Mouse (Mus musculus): ENCODE measurements around the gene Olfr1054. TPM values are rescaled to one million over a fixed set of nuclear protein-coding genes. Genes with fewer than 3 reads are reported as not detected.

The Olfr1054 gene
- not detected for total RNA-seq (2023)

DNA sequence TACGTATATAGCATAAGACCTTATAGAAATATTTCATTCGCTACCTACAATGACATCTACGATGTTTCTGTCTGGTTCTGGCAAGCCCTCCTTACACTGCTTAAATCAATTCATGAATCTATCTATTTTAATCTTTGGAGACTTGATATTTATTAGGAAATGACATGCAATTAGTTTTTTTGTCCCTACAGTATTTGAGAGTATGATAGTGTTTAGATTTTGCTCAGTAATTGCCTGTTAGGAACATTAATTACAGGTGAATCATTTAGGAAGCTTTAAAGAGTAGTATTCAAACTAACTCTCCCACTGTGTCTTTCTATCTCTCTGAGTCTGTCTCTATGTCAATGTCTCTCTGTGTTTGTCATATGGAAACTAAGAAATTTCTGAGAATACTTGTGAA lies at the start of gene Olfr1054:
Olfr1054 (minus strand) TSS at position 101 of the 400 bp plus-strand sequence.

GRCm38 (mm10) chr2:86378293-86378692 lies 43.1 kb upstream of the Olfr1054 start, which contains the start of gene Olfr1057:
Gene Olfr1057 (minus strand): TSS chr2:86378393.

DNA sequence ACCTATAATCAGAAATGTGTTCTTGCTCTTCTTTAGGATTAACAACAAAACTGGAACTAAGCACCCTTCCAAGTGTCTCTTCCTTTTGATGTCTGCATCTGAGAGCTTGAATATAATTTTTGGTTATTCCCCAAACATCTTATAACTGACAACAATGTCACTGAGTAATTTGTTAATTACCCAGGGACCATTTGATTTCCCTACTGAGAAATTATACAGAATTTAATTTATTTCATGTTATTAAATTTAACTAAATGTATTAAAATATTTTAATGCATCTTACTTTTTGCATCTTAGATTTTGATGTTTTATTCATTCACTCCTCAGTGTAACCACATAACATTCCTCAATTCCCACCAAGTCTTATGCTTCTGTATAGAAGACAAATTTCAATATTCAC lies 27.1 kb upstream of the Olfr1054 start, which contains the start of gene Olfr1056:
Olfr1056 (minus strand) TSS at position 101 of the 400 bp plus-strand sequence.

GRCm38 (mm10) chr2:86350184-86350583 lies 15.0 kb upstream of the Olfr1054 start, which contains the start of gene Olfr1055:
Gene Olfr1055 (minus strand): TSS chr2:86350284.

DNA sequence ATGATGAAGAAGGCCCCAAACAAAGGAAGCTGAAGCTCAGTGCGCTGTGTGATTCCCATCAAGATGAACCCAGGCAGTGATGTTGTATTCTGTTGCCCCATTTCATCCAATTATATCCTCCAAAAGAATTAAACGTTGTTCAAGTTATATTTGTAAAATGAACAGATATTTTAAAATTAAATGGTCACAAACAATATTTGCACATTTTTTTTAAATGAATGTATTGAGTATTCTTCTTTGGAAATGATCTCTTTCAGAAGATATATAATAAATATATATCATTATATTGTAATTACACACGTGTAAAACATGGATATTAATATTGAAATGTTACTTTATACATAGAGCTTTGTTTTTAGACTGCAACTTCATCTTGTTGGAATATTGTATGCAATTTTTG lies 20.0 kb downstream of the Olfr1054 start, which contains the start of gene Olfr1053:
Olfr1053 (minus strand) TSS at position 101 of the 400 bp plus-strand sequence.

GRCm38 (mm10) chr2:86292155-86292554 lies 43.1 kb downstream of the Olfr1054 start, which contains the start of gene Olfr1052:
Gene Olfr1052 (plus strand): TSS chr2:86292455.

Other genes with a start within 250 kb of the Olfr1054 start
- not detected for gene Olfr1037, start 248.0 kb downstream of the Olfr1054 start, total RNA-seq (2023)
- gene Olfr1039, start 199.5 kb downstream of the Olfr1054 start, total RNA-seq (2023): not detected
- not detected for gene Olfr1040, start 188.7 kb downstream of the Olfr1054 start, total RNA-seq (2023)
- not detected for gene Olfr1042, start 173.6 kb downstream of the Olfr1054 start, total RNA-seq (2023)
- not detected for gene Olfr1043, start 167.9 kb downstream of the Olfr1054 start, total RNA-seq (2023)
- not detected for gene Olfr1044, start 157.6 kb downstream of the Olfr1054 start, total RNA-seq (2023)
- not detected for gene Olfr52, start 149.8 kb downstream of the Olfr1054 start, total RNA-seq (2023)
- not detected for gene Olfr1045, start 132.4 kb downstream of the Olfr1054 start, total RNA-seq (2023)
- gene Olfr1046, start 116.1 kb downstream of the Olfr1054 start, total RNA-seq (2023): not detected
- not detected for gene Olfr1047, start 104.0 kb downstream of the Olfr1054 start, total RNA-seq (2023)
- gene Olfr1048, start 95.1 kb downstream of the Olfr1054 start, total RNA-seq (2023): not detected
- gene Olfr1049, start 77.1 kb downstream of the Olfr1054 start, total RNA-seq (2023): not detected
- gene Olfr1051, start 56.3 kb downstream of the Olfr1054 start, total RNA-seq (2023): not detected
- gene Olfr1052, start 43.0 kb downstream of the Olfr1054 start, total RNA-seq (2023): not detected
- not detected for gene Olfr1053, start 20.1 kb downstream of the Olfr1054 start, total RNA-seq (2023)
- not detected for gene Olfr1055, start 14.9 kb upstream of the Olfr1054 start, total RNA-seq (2023)
- not detected for gene Olfr1056, start 27.0 kb upstream of the Olfr1054 start, total RNA-seq (2023)
- not detected for gene Olfr1057, start 43.0 kb upstream of the Olfr1054 start, total RNA-seq (2023)
- gene Olfr1058, start 53.1 kb upstream of the Olfr1054 start, total RNA-seq (2023): not detected
- not detected for gene Olfr1061, start 78.6 kb upstream of the Olfr1054 start, total RNA-seq (2023)
- gene Olfr1062, start 91.3 kb upstream of the Olfr1054 start, total RNA-seq (2023): not detected
- not detected for gene Olfr1065, start 115.2 kb upstream of the Olfr1054 start, total RNA-seq (2023)
- not detected for gene Olfr1066, start 120.8 kb upstream of the Olfr1054 start, total RNA-seq (2023)
- not detected for gene Olfr228, start 152.0 kb upstream of the Olfr1054 start, total RNA-seq (2023)
- gene Olfr1076, start 173.0 kb upstream of the Olfr1054 start, total RNA-seq (2023): not detected
- gene Olfr1079, start 207.0 kb upstream of the Olfr1054 start, total RNA-seq (2023): not detected
- not detected for gene Olfr1080, start 222.8 kb upstream of the Olfr1054 start, total RNA-seq (2023)

Measured in CD4-positive naive resting alpha-beta T cell, adult 76 days (primary cell).